Mouse (Mus musculus): ENCODE measurements around the gene Akap7.
A peak's percentile ranks its signal among the peaks of the same experiment; 100 is the strongest.

Akap7 gene

GRCm38 (mm10) chr10:25296657-25297369, 10.9 kb downstream of the Akap7 start:
- peak; percentile 95 for DNase-seq

GRCm38 (mm10) chr10:25296286-25296656, 11.4 kb downstream of the Akap7 start:
- no peak for DNase-seq

- no peak for DNase-seq
Observed at GRCm38 (mm10) chr10:25295836-25296235, 11.8 kb downstream of the Akap7 start.

- DNase-seq, result no peak
Observed at GRCm38 (mm10) chr10:25294999-25295398, 12.7 kb downstream of the Akap7 start.

- DNase-seq, result no peak
Observed at GRCm38 (mm10) chr10:25293796-25294195, 13.9 kb downstream of the Akap7 start.

GRCm38 (mm10) chr10:25291053-25291452, 16.6 kb downstream of the Akap7 start:
- peak; percentile 90 for DNase-seq

- peak; percentile 50 for DNase-seq
Observed at GRCm38 (mm10) chr10:25285100-25285811, 22.4 kb downstream of the Akap7 start.

GRCm38 (mm10) chr10:25284427-25285099, 23.1 kb downstream of the Akap7 start:
- DNase-seq, result no peak

- no peak for DNase-seq
Observed at GRCm38 (mm10) chr10:25283397-25283796, 24.3 kb downstream of the Akap7 start.

GRCm38 (mm10) chr10:25280141-25280540, 27.5 kb downstream of the Akap7 start:
- DNase-seq, result peak; percentile 37

- DNase-seq, result peak; percentile 18
Observed at GRCm38 (mm10) chr10:25279406-25279805, 28.3 kb downstream of the Akap7 start.

GRCm38 (mm10) chr10:25275492-25275891, 32.2 kb downstream of the Akap7 start:
- DNase-seq, result no peak

GRCm38 (mm10) chr10:25274621-25275330, 32.9 kb downstream of the Akap7 start:
- no peak for DNase-seq

- no peak for DNase-seq
Observed at GRCm38 (mm10) chr10:25273731-25274130, 33.9 kb downstream of the Akap7 start.

GRCm38 (mm10) chr10:25271756-25272155, 35.9 kb downstream of the Akap7 start:
- DNase-seq, result no peak

- no peak for DNase-seq
Observed at GRCm38 (mm10) chr10:25271207-25271606, 36.5 kb downstream of the Akap7 start.

- DNase-seq, result peak; percentile 78
Observed at GRCm38 (mm10) chr10:25268476-25269351, 39.0 kb downstream of the Akap7 start.

GRCm38 (mm10) chr10:25261176-25261575, 46.5 kb downstream of the Akap7 start:
- peak; percentile 43 for DNase-seq

GRCm38 (mm10) chr10:25260724-25261123, 46.9 kb downstream of the Akap7 start:
- no peak for DNase-seq

GRCm38 (mm10) chr10:25258171-25258570, 49.5 kb downstream of the Akap7 start:
- no peak for DNase-seq

GRCm38 (mm10) chr10:25257466-25257865, 50.2 kb downstream of the Akap7 start:
- peak; percentile 22 for DNase-seq

GRCm38 (mm10) chr10:25253474-25253873, 54.2 kb downstream of the Akap7 start:
- DNase-seq, result no peak

Data from lung, postnatal 10 days (tissue).